Mouse (Mus musculus) ovary, postnatal 14 days (tissue): ENCODE data around the gene Chrna10.
A peak's percentile ranks its signal among the peaks of the same experiment; 100 is the strongest.

Source experiments
- DNase-seq: peaks from one replicate; pipeline ENCODE4 v3.0.0; 2022; ENCODE audit warnings: low spot score

The Chrna10 gene

DNA sequence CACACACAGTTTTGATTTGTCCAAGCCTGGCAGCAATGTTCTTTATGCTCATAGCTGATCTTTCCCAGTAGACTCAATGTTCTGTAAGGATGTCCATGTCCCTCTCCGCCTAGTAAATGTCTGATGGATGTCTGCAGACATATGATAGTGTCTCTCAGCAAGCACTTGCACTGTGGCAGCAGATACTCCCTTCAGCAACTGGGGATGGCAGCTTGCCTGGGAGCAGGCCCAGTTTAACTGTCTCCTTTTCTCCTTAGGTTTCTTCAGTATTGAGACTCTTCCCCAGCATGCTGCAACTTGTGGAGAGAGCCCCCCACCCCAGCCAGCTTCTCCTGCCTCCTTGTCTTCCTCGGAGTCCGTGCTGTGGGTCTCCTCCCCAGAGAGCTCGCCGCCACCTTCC, 34.8 kb downstream of the Chrna10 start:
- no peak for DNase-seq

GRCm38 (mm10) chr7:102080311-102080710, 36.3 kb downstream of the Chrna10 start:
- DNase-seq: no peak

- DNase-seq: peak; percentile 29
Observed at GRCm38 (mm10) chr7:102078517-102078916, 38.1 kb downstream of the Chrna10 start.

DNA sequence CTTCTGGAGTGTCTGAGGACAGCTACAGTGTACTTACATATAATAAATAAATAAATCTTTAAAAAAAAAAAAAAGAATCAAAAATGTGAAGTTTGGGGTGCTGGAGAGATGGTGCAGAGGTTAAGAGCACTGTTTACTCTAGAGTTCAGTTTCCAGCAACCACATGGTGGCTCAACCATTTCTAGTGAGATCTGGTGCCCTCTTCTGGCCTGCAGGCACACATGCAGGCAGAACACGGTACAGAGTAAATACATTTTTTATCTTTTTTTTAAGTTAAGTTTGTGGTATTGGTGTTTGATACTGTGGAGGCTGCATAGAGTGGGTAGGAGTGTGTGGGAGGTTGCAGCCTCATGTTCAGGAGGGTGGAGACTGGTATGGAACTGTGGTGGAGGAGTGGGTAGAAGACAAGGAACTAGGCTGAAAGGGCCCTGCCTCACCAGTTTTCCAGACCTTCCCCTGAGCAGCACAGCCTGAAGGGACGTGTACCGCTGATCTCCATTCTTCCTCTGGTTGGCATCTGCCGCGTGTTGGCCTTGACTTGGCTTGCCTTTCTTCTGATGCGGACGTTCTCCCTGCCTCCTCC, 39.8 kb downstream of the Chrna10 start:
- no peak for DNase-seq

- DNase-seq: no peak
Observed at GRCm38 (mm10) chr7:102066363-102066762, 50.3 kb downstream of the Chrna10 start.

DNA sequence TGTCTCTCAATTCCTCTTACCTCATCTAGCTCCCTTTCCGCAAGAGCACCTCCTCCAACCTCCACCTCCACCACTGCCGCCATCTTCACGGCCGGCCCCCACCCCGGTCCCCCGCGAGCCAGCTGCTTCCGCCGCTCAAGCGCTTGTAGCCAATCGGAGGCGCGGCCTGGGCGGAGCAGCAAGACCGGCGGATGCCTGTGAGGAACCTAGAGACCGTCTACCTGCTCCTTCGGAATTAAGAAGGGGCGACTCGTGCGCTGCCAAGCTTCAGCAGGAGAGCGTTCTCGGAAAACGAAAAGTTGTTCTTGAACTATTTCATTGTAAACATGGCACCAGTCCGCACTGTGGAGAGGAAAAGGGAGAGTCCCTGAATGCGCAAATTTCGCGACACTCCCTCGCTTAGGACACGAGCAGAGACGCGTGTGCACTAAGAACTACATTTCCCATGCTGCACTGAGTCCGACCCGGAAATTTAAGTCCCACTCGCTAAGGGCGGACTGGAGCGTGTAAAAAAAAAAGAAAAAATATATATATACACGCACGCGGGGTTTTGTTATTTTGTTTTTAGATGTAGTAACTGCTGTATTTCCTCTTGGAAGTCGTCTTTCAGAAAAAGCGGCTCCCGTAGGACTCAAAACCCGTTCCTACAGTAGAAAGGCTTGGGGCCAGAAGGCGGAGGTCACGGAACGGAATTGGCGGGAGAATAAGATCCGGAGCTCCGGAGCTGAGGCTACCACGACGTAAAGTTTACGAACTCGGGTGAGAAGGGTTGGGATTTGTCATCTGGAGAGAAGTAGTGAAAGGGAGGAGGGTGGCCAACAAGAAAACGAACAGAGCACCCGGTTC, 51.4 kb downstream of the Chrna10 start, which contains the start of the genes Rnf121, Xndc1 and Xntrpc:
Rnf121 (minus strand) TSS at position 424 of the 846 bp plus-strand sequence.
Xndc1 (plus strand) TSS at position 466 of the 846 bp plus-strand sequence.
Xntrpc (plus strand) TSS at position 668 of the 846 bp plus-strand sequence.
- DNase-seq: peak; percentile 83

DNA sequence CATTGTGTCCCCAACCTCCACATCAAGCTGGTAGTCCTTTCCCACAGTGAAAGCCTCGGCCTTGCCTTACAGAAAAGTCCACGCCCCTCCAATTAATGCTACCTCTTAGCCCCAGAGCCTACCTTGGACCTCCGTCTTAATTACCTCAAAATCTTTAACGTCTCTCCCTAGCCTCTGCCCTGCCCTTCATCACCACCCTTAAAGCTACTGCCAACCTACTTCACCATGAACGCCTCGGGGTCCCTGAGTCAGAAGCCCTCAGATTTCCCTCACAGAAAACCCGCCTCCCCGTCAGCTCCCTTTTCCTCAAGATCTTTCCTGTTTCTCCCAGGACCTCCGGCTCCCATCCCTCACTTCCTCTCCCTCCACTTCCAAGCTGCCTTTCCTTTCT, 52.0 kb downstream of the Chrna10 start:
- DNase-seq: no peak

- no peak for DNase-seq
Observed at GRCm38 (mm10) chr7:102063891-102064290, 52.7 kb downstream of the Chrna10 start.

DNA sequence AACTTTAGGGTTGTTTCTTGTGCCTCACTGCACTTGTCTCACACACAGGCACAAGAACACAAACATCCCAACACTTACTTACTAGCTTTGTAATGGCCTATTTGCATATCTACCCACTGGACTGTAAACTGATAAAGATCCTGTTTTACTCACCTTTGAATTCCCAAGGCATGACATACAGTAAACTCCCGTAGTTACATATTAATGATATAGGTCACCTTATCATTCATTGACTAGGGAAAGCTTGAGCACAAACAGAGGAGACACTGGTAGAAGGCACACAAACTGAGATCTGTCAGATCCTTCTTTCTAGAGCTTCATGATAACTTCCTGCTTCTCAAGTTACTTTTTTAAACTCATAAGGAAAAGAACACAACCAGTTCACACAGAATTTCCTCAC, 54.4 kb downstream of the Chrna10 start:
- no peak for DNase-seq

- DNase-seq: no peak
Observed at GRCm38 (mm10) chr7:102061353-102061752, 55.3 kb downstream of the Chrna10 start.
